Mouse (Mus musculus) ES-E14 (cell line): ENCODE data around the gene Mbtd1.

Source experiments
- HCFC1 ChIP-seq: IDR thresholded peaks from 2 replicates; pipeline ENCODE4 v1.6.1; 2012; ENCODE audit warnings: low read length, inconsistent platforms, borderline replicate concordance; ENCODE audit not compliant: insufficient read depth
- ZC3H11A ChIP-seq: IDR thresholded peaks from 2 replicates; pipeline ENCODE4 v1.6.1; 2012; ENCODE audit warnings: low read depth, mild to moderate bottlenecking, inconsistent platforms, low read length, borderline replicate concordance

DNA sequence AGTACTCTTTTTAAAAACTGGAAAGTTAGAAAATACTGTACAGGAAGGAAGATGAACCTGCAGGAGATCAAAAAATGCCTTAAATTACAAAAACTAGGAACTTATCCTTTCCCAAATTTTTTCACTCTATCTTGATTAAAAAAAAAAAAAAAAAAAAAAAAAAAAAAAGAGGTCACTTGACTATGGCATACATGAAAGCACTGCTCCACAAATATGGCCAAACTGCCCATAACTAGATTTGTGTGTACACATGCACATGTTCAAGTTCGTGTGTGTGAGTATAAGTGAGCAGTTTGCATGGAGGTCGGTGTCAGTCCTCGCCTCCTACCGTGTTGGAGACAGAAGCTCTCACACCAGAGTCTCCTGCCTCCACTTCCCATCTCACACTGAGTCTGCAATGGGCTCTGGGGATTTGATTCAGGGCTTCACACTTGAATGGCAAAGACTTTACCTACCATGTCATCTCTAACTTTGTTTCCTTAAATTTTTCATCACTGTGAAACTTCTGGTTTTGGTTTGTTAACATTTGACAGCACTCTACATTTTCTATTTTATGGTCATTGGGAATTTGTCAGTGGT lies 23.5 kb upstream of the Mbtd1 start:
- TF ChIP-seq HCFC1 (no peak), ZC3H11A (no peak)
